Mouse (Mus musculus) neutrophil, adult 5-6 weeks (primary cell): Measurements from ENCODE around the gene Akap13. TPM values are rescaled to one million over a fixed set of nuclear protein-coding genes. Genes with fewer than 3 reads are reported as not detected.

Experiments
- ATAC-seq: fragments of 151-379, 151-347 bp; 2 replicates; pipeline ENCODE4 v1.8.0; 2017; ENCODE audit warnings: mild to moderate bottlenecking, moderate TSS enrichment; ENCODE audit not compliant: insufficient number of reproducible peaks, poor library complexity, low FRiP score, severe bottlenecking; ENCODE audit errors: extremely low read depth
- total RNA-seq: library from RNA; stranded (forward); fragments of 200-1000 nt; gene quantifications from 2 replicates; pipeline ENCODE4 v1.2.3, GENCODE M21; 2017

Gene Akap13
- total RNA-seq, 1 experiment from 2014 or later: 935 TPM

- no peak for ATAC-seq
Observed at GRCm38 (mm10) chr7:75550791-75551336, 95.5 kb downstream of the Akap13 start.

- ATAC-seq: no peak
Observed at GRCm38 (mm10) chr7:75553002-75553666, 97.8 kb downstream of the Akap13 start.

DNA sequence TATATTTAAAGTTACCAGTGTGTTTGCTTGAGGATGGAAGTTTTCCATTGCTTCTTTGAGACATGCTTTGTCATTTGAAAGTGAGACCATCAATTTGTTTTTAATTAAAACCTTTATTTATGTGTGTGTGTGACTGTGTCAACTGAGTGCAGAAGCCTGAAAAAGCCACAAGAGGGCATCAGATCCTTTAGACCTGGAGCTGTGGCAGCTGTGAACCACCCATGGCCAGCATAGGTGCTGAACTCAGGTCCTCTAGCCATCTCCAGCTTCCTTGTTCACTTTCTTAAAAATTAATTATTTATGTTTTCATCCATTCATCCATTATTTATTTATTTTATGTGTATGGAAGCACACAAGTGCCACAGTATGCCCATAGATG is 98.3 kb downstream of the Akap13 start:
- ATAC-seq: peak; percentile 73; the same call in 1 of the 2 replicates

DNA sequence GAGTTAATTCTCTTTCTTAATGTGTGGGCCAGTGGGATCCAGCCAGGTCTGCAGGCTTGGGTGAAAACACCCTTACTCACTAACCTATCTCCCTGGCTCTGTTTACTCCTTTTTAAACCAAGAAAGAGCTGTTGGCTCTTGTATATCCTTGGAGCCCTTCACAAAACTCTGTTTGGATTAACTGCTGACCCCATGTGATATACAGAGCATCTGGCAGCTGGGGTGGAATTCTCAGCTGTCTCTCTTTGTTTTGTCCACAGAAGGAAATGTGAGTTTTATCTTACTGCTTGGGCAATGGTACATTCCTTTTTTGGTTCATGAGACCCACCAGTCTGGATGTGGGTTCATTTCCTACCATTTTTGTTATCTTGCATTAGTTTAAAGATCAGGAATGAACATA is 98.7 kb downstream of the Akap13 start:
- ATAC-seq: no peak

GRCm38 (mm10) chr7:75555940-75556339 is 100.6 kb downstream of the Akap13 start:
- no peak for ATAC-seq

DNA sequence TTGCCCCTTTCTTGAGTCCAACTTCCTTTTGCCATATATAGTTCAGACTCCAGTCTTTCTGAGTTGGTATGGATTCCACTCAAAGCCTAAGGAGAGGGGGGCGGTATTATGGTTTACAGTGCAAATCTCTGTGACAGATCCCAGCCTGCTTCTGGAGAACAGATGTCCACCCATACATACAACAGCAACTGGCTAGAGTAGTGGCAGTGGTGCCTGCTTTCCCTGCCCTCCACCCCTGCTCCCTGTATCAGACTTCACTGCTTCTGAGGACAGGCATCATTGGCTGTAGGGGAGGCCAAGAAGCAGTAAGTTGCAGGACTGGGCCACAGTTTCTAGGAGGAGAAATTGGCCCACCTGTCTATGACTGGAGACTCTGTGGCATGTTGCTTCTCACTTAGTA is 102.9 kb downstream of the Akap13 start:
- no peak for ATAC-seq

- no peak for ATAC-seq
Observed at GRCm38 (mm10) chr7:75559119-75559518, 103.8 kb downstream of the Akap13 start.

GRCm38 (mm10) chr7:75559915-75560314 is 104.6 kb downstream of the Akap13 start:
- ATAC-seq: no peak

DNA sequence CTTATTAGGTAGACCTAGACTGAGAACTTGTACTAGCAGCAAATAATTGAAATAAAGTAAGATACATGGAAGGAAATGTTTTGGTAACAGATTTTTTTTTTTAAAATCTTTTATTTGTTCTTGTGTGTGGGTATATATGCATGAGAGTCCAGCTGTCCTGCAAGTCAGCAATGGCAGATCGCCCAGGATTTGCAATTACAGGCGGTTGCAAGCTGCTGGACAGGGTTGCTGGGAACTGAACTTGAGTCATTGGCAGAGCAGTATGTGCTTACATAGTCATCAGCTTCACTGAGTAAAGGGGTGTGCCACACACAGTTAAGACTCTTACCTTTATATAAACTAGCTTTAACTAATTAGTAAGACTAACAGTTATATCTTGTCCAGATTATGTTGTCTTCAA is 105.2 kb downstream of the Akap13 start:
- ATAC-seq: no peak

- ATAC-seq: no peak
Observed at GRCm38 (mm10) chr7:75561134-75561533, 105.8 kb downstream of the Akap13 start.

GRCm38 (mm10) chr7:75568276-75568675 is 112.9 kb downstream of the Akap13 start:
- ATAC-seq: peak; percentile 29; the same call in 1 of the 2 replicates

DNA sequence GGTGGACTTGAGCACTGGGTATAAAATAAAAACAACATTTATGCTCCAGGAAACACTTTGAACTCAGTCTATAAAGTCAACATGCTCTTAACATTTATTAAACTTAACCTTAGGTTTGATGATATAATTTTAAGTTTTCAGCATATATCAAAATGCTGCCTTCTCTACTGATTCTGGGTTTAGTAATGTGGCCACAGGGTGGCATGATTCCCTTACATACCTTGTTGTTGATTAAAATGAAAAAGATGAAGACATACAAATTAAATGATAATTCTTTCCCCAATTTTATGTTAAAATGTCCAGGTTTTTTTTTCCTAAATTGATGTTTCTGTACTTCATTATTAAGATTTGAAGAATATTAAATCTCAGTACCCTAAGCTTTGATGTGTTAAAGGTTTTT is 113.5 kb downstream of the Akap13 start:
- no peak for ATAC-seq

GRCm38 (mm10) chr7:75570218-75570617 is 114.9 kb downstream of the Akap13 start:
- no peak for ATAC-seq

GRCm38 (mm10) chr7:75571078-75571477 is 115.7 kb downstream of the Akap13 start:
- no peak for ATAC-seq

DNA sequence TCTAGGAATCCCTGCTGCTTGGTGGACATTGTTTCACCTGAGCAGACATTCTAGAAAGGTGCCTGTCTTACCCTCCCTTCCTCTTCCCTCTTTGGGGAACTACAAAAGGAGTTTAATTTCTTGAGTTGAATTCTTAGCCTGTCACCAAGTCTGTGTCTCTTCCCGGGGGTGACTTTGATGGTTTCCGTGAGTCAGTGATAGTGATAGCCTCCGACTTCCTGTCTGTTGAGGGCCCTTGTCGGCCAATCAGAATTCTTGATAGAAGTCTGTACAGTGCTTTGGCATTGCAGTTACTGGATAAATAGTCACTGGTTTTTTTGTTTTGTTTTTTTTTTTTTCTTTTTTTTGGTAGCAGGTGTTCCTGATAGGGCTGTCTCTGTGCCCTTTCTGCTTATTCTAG is 116.8 kb downstream of the Akap13 start:
- ATAC-seq: peak; percentile 72

- peak; percentile 63; the same call in 1 of the 2 replicates for ATAC-seq
Observed at GRCm38 (mm10) chr7:75575120-75575649, 119.9 kb downstream of the Akap13 start.

GRCm38 (mm10) chr7:75575800-75576585 is 120.7 kb downstream of the Akap13 start:
- ATAC-seq: no peak

- no peak for ATAC-seq
Observed at GRCm38 (mm10) chr7:75576851-75577250, 121.5 kb downstream of the Akap13 start.

- no peak for ATAC-seq
Observed at GRCm38 (mm10) chr7:75577353-75577752, 122.0 kb downstream of the Akap13 start.

DNA sequence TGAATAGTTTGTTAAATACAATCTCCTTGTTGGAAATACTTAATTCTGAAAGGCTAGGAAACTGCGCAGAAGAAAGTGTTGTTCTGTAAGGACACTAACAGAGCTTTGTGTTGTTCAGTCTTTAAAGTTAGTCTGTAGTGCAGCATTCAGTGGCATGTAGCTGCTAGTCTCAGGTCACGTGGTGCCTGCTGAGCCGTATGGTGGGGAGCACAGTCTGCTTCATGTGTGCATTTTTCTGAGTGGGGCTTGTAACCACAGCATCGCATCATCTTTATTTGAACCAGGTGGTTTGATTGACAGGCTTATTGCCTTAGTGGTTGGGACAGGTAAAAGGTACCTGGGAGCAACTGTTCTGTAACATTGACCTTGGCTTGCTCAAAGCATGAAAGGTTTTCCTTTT is 123.3 kb downstream of the Akap13 start:
- no peak for ATAC-seq
